Mouse (Mus musculus): ENCODE results near the gene Gm16223.

DNA sequence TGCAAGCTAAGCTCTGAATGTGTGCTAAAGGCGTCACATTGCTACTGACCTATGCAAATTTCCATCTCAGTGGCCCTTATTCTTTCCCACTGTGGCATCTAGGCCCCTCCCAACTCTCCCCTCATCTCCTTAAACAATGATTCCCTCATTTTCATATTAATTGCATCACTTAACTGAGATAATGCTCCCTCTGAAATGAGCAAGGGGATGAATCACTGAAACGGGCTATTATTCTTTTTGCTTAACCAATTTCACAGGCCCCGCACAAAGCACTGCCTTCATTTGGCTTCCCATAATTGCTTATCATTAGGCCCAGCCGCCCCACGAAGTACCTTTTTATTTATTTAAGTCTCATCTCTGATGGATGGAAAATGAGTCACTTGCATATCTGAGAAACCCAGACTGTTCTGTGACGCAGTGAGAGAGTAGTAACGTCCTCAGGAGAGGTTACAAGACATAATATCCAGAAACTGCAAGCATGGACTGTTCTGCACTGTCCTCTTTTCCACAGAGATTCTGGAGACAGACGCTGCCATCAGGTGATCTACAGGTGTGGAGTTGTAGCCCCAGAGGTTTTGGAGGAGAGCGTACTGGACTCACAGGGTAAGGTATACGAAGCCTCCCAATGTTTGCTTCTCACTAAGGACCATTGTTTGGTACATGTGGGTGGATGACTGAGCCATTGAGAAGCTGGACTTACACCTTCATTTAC, at the start of gene Gm16223:
- TF ChIP-seq POLR2A (IDR thresholded peaks at IDR 0.05; ENCODE audit: insufficient read length, low read depth) (no peak), CEBPB (IDR thresholded peaks at IDR 0.05; ENCODE audit: insufficient read depth, poor library complexity, severe bottlenecking) (no peak), E2F4 (IDR thresholded peaks at IDR 0.05; ENCODE audit: insufficient read depth) (no peak), MAX (IDR thresholded peaks at IDR 0.05; ENCODE audit: low read depth) (no peak), POLR2AphosphoS2 (IDR thresholded peaks at IDR 0.05; ENCODE audit: insufficient read length, low read depth) (no peak), TCF3 (IDR thresholded peaks at IDR 0.05; ENCODE audit: insufficient read length, low read depth) (no peak), USF1 (IDR thresholded peaks at IDR 0.05; ENCODE audit: low read depth) (no peak), TCF12 (IDR thresholded peaks at IDR 0.05; ENCODE audit: insufficient read depth, poor library complexity, severe bottlenecking) (no peak), SRF (IDR thresholded peaks at IDR 0.05; ENCODE audit: control insufficient read depth, insufficient read length, low read depth) (no peak), REST (IDR thresholded peaks at IDR 0.05; ENCODE audit: insufficient read depth, insufficient read length) (no peak), MYOD1 (IDR thresholded peaks at IDR 0.05; ENCODE audit: control insufficient read depth in 1 of 3, insufficient read length in 2 of 3, low read depth in 2 of 3) (no peak), MYOG (IDR thresholded peaks at IDR 0.05; ENCODE audit: control insufficient read depth in 1 of 3, insufficient read depth in 1 of 3, insufficient read length in 2 of 3, low read depth in 2 of 3) (no peak)
